Mouse (Mus musculus) forebrain, embryonic 14.5 days (tissue): Measurements from ENCODE around the gene Olfr1506. TPM values are rescaled to one million over a fixed set of nuclear protein-coding genes. Genes with fewer than 3 reads are reported as not detected.
"Not testable (repeated sequence)": the region's sequence is repeated elsewhere in the genome, so short reads cannot be mapped to it uniquely, and the experiment has no call there.

ENCODE experiments used
- ATAC-seq: fragments of 200-750 bp; cut with Nextera tagmentation; 2 replicates; pipeline ENCODE4 v1.8.0; 2017; ENCODE audit warnings: mild to moderate bottlenecking, moderate library complexity
- DNase-seq: peaks from one replicate; pipeline ENCODE4 v3.0.0-alpha.2; 2015; ENCODE audit warnings: low spot score
- H3K27ac ChIP-seq: fragments of 300-500 bp; sonication (generic); 2 replicates; pipeline ENCODE4 v1.5.1; 2014; ENCODE audit warnings: low read depth, mild to moderate bottlenecking, control low read depth, low read length, moderate library complexity
- H3K27me3 ChIP-seq: fragments of 300-500 bp; sonication (generic); replicated peaks from 2 replicates; pipeline ENCODE4 v1.6.1; 2014; ENCODE audit warnings: low read length, control low read depth, mixed read lengths; ENCODE audit not compliant: control insufficient read depth, insufficient read depth
- H3K36me3 ChIP-seq: fragments of 300-500 bp; sonication (generic); 2 replicates; pipeline ENCODE4 v1.6.1; 2014; ENCODE audit warnings: low read length, control low read depth; ENCODE audit not compliant: control insufficient read depth, insufficient read depth
- H3K4me1 ChIP-seq: fragments of 300-500 bp; sonication (generic); 2 replicates; pipeline ENCODE4 v1.6.1; 2014; ENCODE audit warnings: antibody characterized with exemption, low read length, control low read depth; ENCODE audit not compliant: control insufficient read depth, insufficient read depth
- H3K4me2 ChIP-seq: fragments of 300-500 bp; sonication (generic); 2 replicates; pipeline ENCODE4 v1.6.1; 2014; ENCODE audit warnings: mild to moderate bottlenecking, control low read depth, low read length
- H3K4me3 ChIP-seq: fragments of 300-500 bp; sonication (generic); 2 replicates; pipeline ENCODE4 v1.5.1; 2014; ENCODE audit warnings: low read depth, low read length, control low read depth
- H3K9ac ChIP-seq: fragments of 300-500 bp; sonication (generic); 2 replicates; pipeline ENCODE4 v1.6.1; 2014; ENCODE audit warnings: mild to moderate bottlenecking, low read length, control low read depth, moderate library complexity
- H3K9me3 ChIP-seq: fragments of 300-500 bp; sonication (generic); replicated peaks from 2 replicates; pipeline ENCODE4 v1.6.1; 2016; ENCODE audit warnings: low read length, control low read depth, mixed read lengths; ENCODE audit not compliant: control insufficient read depth
- WGBS: fragments of 180-500 bp; shearing (Covaris S2); extraction: QIAGEN DNeasy Blood & Tissue Kit; methylation state at CpG from one replicate; pipeline ENCODE4 v1.1.7; 2014; 5-methylcytosine and 5-hydroxymethylcytosine counted together
- polyA plus RNA-seq: library from polyadenylated mRNA; unstranded; fragments of >200 nt; fragmentation: Nextera tagmentation; extraction: Ambion mirVana; gene quantifications from 2 replicates; pipeline ENCODE4 v1.2.1, GENCODE M21; 2014

Gene Olfr1506
- polyA plus RNA-seq: not detected in 2 replicates

- H3K9ac ChIP-seq, H3K4me2 ChIP-seq, DNase-seq, H3K27ac ChIP-seq, H3K27me3 ChIP-seq, H3K9me3 ChIP-seq, H3K4me3 ChIP-seq, H3K36me3 ChIP-seq, H3K4me1 ChIP-seq, ATAC-seq: not testable (repeated sequence)
- no CpG with 5 or more reads among the region's 6 CpGs for WGBS
Observed at GRCm38 (mm10) chr2:90224393-90224792, at the start of gene Olfr1506. Olfr1506 (minus strand) TSS chr2:90224493.

GRCm38 (mm10) chr2:90270932-90271331 lies 46.6 kb upstream of the Olfr1506 start, which contains the start of gene Olfr1271:
Olfr1271 (minus strand) TSS chr2:90271032.
- H3K27me3 ChIP-seq: no peaks in the 10 kb centered on the region
- H3K4me1 ChIP-seq: no peaks in the 10 kb centered on the region
- 95% methylated on average over 2 of the region's 2 CpGs for WGBS
- no peak for DNase-seq
- no peaks in the 10 kb centered on the region for H3K9me3 ChIP-seq
- no peak within 1 kb of the TSS for H3K4me2 ChIP-seq
- H3K4me3 ChIP-seq: no peak within 1 kb of the TSS
- no peak within 1 kb of the TSS for H3K9ac ChIP-seq
- ATAC-seq: no peak
- no peak within 1 kb of the TSS for H3K27ac ChIP-seq
- H3K36me3 ChIP-seq: no peaks in the 10 kb centered on the region

GRCm38 (mm10) chr2:90257492-90257891 lies 33.2 kb upstream of the Olfr1506 start, which contains the start of gene Olfr142:
Olfr142 (minus strand) TSS chr2:90257592.
- Histone ChIP-seq H3K27me3 (no peaks in the 10 kb centered on the region), H3K27ac (no peak within 1 kb of the TSS), H3K4me1 (no peaks in the 10 kb centered on the region), H3K4me3 (no peak within 1 kb of the TSS), H3K9me3 (no peaks in the 10 kb centered on the region), H3K9ac (no peak within 1 kb of the TSS), H3K4me2 (no peak within 1 kb of the TSS), H3K36me3 (no peaks in the 10 kb centered on the region)
- 97% methylated on average over 4 of the region's 4 CpGs for WGBS
- DNase-seq (no peak), ATAC-seq (no peak)

GRCm38 (mm10) chr2:90199606-90200005 lies 24.7 kb downstream of the Olfr1506 start:
- WGBS: no CpG with 5 or more reads among the region's 4 CpGs
- H3K27ac ChIP-seq, H3K27me3 ChIP-seq, DNase-seq, H3K4me1 ChIP-seq, H3K9ac ChIP-seq, H3K4me3 ChIP-seq, H3K36me3 ChIP-seq, ATAC-seq, H3K9me3 ChIP-seq, H3K4me2 ChIP-seq: not testable (repeated sequence)

- not testable (repeated sequence) for H3K9me3 ChIP-seq, H3K27me3 ChIP-seq, H3K36me3 ChIP-seq, H3K27ac ChIP-seq, DNase-seq, H3K4me3 ChIP-seq, H3K9ac ChIP-seq, ATAC-seq, H3K4me1 ChIP-seq, H3K4me2 ChIP-seq
- no CpG with 5 or more reads among the region's 6 CpGs for WGBS
Observed at GRCm38 (mm10) chr2:90195285-90195684, 29.0 kb downstream of the Olfr1506 start.

- H3K9ac ChIP-seq: not testable (repeated sequence)
Observed at GRCm38 (mm10) chr2:90194750-90195149, 29.5 kb downstream of the Olfr1506 start.

GRCm38 (mm10) chr2:90187082-90187481 lies 37.2 kb downstream of the Olfr1506 start:
- not testable (repeated sequence) for H3K36me3 ChIP-seq, H3K4me3 ChIP-seq, H3K4me2 ChIP-seq, H3K9me3 ChIP-seq, DNase-seq, H3K4me1 ChIP-seq, ATAC-seq, H3K27ac ChIP-seq, H3K9ac ChIP-seq, H3K27me3 ChIP-seq
- WGBS: no CpG with 5 or more reads among the region's 5 CpGs

More at GRCm38 (mm10) chr2:90194750-90195149, 29.5 kb downstream of the Olfr1506 start:
- ATAC-seq: peak; percentile 54; the same call in 1 of the 2 replicates
- H3K4me3 ChIP-seq, H3K36me3 ChIP-seq, H3K27ac ChIP-seq, H3K4me2 ChIP-seq, H3K9me3 ChIP-seq, DNase-seq, H3K27me3 ChIP-seq, H3K4me1 ChIP-seq: not testable (repeated sequence)
- no CpG with 5 or more reads among the region's 3 CpGs for WGBS

GRCm38 (mm10) chr2:90186082-90186481 lies 38.2 kb downstream of the Olfr1506 start:
- not testable (repeated sequence) for H3K27ac ChIP-seq, H3K4me2 ChIP-seq, DNase-seq, H3K36me3 ChIP-seq, H3K9ac ChIP-seq, H3K9me3 ChIP-seq, H3K4me3 ChIP-seq, ATAC-seq, H3K4me1 ChIP-seq, H3K27me3 ChIP-seq
- no CpG with 5 or more reads among the region's 4 CpGs for WGBS
